Mouse (Mus musculus) c-Kit-negative CD71-positive TER-119-positive erythroid progenitor cells, embryonic 14.5 days (primary cell): ENCODE data around the gene Cep170b.

Source experiments
- DNase-seq: peaks from one replicate; pipeline ENCODE4 v3.0.0-alpha.2; 2013; ENCODE audit warnings: low read depth, low spot score

Cep170b gene

DNA sequence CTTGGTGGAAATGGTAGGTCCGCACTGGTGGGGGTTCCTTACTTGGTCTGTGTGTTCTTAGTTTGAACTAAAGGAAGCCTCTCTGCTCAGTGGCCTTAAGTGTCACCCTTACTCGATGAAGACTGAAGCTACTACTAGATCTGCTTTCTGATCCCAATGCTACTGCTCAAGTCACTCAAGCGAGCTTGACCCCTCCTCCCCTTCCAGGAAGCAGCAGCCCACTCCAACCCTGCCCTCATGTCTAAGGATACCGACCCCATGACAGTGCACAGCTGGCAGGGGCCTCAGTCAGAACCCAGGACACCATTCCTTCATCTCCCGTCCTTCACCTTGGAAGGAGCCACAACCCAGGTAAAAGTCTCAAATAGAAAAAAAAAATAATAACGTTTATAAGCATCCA lies at the start of gene Cep170b:
TSS of gene Cep170b (plus strand) at position 240 of the 400 bp plus-strand sequence.
- no peak for DNase-seq

DNA sequence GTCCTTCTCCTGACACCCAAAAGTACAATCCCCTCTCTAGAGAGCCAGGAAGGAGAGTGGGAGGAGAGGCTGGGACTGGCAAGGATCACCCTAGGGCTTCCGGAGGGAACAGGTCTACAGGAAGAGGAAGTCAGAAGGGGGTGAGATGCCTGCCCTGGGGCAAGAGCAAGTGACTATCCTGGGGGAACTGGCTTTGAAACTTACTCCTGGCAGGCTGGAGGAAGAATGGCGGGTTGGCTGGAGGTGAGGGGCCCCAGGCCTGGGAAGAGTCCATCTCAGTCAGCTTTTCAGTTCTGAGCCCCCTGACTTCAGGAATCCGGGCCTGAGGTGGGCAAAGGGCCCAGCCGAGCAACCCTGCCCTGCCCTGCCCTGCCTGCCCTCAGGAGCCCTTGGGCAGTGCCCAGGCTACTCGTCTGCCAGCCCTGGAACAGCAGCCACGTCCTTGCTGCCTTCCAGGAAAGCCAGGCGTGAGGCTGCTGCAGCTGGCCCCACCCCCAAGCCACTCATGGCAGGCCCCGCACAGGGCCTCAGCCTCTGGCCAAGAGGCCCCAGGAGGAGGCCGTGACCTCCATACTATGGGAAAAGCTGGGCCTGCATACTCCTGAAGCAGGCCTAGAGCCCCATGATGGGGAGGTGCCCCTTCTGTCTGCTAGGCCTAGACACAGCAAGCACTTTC lies 49.4 kb upstream of the Cep170b start:
- DNase-seq, result no peak

GRCm38 (mm10) chr12:112671891-112672290 lies 48.4 kb upstream of the Cep170b start:
- DNase-seq, result no peak

DNA sequence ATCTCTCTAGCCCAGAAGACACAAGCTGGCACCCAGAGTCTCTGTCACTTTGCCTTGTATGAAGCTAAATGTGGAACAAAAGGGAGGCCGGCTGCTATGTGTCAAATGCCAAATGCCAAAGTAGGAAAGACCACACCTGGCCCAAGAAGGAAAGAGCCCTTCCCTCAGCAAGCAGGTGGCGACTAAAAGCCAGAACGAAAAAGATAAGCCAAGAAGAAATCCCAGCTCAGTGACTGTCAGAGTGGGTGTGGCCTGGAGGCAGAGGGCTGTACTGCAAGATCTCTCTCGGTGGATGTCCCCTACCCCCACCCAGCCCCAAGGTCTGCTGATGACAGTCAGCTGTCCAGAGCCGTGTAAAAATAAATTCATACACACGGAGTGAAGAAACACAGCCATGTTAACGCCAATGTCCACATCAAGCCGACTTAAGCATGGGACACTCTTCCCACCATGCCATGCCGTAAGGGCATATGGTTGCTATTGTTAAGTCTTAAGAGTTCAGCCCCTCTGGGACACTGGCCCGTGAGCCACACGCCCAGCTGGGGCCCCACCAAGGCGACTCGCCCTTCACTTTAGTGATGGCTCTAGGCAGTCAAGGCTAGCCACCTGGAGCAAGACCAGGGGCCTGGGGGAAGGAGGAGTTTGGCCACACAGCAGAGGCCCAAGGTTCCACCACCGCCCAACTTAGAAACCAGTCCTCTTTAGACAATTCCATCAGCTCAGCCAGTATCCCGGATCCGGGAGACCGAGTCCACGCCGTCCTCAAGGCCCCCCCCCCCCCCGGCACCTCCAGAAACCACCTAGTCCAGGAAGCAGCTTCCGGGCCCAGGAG lies 47.3 kb upstream of the Cep170b start:
- no peak for DNase-seq

DNA sequence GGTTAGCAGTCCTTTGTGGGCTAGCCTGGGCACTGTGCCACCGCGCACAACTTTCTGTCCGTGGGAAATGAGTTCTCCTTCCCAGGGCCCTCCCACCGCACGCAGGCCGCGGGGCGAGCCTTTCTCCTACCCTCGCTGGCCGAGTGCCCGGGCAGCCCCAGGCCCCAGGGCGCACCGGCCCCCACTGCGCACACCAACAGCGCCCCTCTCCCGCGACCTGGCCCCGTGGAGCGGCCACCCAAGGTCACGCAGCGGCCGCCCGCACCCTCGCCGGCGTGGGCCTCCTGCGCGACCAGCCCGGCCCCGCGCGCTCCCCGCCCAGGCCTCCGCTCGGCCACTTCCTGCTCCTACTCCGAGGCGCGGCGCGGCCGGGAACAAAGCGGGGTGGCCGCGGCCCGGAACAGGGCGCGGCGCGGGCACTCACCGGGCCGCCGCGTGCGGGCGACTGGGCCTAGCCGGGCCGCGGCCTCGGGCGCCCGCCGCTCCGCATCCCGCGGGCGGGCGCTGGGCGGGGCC lies 46.6 kb upstream of the Cep170b start:
- no peak for DNase-seq

DNA sequence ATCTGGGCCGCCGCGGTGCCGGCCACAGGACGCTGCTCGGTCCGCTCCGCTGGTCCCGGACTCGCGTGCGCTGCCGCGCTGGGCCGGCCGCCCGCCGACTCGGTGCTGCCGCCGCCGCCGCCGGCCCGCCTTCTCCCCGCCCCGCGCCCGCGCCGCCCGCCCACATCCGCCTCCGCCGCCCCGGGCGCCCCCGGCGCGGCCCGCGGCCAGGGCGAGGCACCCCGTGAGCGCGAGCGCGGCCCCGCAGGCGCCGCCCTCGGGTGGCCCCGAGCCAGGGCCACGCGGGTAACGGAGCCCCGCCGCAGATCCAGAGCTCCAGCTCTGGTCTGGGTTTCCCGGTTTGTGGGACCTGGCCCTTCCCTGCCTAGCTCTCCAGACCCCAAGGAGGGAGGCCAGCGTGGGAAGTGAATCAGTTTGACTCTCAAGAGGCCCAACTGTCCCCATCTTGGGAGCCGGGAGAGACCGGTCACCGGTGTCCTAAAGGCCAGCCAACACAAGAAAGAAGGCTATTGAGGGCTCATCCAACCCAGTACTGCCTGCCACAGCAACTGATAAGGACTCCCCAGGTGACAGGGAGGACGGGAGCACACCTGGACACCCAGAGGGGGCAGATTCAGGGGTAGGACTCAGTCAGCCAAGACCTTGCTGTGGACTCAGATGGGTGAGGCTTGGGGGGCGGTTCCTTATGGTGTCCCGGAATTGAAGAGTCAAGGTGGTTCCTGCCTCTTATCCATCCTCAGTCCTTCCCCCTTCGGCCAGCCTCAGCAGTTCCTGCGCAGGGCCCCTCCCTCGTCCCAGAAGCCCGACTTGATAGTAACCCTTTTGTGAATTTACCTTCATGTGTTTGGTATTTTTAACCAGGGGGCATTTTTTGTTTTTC lies 45.9 kb upstream of the Cep170b start, which contains the start of gene Akt1:
TSS of gene Akt1 (minus strand) at position 753 of the 880 bp plus-strand sequence.
- DNase-seq, result peak; percentile 31

DNA sequence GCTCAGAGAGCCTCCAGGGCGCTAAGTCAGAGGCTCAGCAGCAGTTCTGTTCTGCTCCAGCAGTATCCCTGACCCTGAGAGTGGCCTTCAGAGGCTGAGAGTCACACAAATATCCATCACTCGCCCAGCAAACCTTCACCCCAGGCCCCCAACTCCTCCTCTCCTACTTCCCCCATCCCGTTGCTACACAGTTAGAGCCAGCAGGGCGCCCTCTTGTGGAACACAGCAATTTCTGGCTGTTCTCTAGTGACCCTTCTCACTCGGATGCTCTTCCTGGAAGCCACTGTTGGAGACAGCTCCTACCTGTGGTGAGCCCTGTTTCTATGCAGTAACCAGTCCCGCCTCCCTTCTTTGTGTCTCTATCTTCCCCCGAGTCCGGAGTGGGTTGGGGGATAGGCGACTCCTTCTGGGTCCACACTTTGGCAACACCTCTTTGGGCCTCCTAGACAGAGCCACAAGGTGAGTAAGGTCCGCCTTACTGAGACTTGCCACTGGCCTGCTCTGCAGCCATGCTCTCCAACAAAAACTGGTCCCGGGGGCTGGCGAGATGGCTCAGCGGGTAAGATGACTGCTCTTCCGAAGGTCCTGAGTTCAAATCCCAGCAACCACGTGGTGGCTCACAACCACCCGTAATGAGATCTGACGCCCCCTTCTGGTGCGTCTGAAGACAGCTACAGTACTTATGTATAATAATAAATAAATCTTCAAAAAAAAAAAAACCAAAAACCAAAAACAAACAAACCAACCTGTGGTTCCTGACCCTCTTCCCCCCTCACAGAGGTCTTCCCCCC lies 44.8 kb upstream of the Cep170b start:
- peak; percentile 60 for DNase-seq

DNA sequence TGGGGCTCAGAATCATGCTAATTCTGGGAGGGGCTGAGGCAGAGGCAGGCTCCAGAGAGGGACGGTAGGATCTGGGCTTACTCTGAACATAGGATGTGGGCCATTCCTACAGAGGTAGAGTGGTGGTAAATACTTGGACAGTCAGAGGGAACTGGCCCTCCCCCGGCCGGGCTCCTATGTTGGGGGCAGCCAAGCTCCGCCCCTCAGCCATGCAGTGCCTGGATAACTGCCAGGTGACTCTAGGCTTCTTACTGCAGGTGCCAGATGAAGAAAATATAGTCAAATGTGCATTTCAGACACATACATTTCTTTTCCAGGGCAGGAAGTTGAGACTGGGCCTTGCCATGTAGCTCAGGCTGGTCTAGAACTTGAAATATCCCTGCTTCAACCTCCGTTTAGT lies 43.2 kb upstream of the Cep170b start:
- no peak for DNase-seq

DNA sequence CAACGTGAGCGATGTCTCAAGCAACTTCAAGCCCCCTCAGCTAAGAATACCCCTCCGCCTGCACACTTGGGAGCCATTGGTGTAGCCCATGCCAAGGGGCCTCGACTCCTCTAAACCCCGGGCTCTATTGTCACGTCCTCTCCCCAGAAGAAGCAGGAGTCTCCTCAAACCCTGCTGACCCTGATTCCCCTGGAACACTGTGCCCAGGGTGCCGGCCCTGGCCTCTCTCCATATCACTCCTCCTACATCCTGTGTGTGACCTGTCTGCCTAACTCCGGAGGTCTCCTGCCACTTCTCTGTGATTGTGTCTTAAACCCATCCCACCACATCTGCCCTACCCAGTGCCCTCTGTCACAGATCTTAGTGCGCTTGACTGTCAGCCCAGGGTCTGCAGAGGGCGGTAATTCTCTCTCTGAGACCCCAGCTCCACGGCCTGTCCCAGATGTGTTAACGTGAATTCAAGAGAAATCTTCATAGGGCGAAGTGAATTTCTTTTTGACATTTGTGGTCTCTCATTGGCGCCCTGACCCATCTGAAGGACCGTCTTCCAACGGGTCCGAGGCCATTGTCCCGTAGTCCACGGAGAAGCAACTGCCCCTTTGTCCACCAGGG lies 42.2 kb upstream of the Cep170b start:
- no peak for DNase-seq

- no peak for DNase-seq
Observed at GRCm38 (mm10) chr12:112678555-112679026, 41.7 kb upstream of the Cep170b start, which contains the start of gene Zbtb42. Zbtb42 (plus strand) TSS chr12:112678828.

DNA sequence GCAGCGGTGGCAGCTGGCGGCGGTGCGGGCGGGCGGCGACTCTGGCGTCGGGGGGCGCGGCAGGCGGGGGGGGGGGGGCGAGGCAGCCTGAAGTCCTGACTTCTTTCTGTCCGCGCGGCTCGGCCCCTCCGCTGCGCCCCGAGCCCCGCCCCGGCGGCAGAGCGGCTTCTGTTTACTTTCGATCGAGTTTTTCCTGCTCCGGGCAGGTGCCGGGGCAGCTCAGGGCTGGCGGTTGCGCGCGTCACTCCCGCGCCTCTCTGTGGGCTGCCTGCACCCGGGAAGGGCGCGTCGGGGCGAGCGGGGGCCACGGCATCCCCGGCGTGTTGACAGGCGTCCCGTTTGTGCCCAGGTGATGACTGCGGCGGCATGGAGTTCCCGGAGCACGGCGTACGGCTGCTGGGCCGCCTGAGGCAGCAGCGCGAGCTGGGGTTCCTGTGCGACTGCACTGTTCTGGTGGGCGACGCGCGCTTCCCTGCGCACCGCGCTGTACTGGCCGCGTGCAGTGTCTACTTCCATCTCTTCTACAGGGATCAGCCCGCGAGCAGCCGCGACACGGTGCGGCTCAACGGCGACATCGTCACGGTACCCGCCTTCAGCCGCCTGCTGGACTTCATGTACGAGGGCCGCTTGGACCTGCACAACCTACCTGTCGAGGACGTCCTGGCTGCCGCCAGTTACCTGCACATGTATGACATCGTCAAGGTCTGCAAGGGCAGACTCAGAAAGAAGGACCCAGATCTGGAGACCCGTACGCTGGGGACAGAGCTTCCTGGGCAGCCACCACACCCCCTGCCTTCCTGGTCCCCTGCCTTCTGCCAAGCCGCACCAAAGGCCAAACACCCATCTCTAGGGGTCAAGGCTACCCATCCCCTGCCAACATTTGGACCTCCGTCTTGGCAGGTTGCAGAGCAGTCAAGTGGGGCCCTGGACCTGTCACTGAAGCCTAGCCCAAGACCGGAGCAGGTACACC lies 40.9 kb upstream of the Cep170b start:
- no peak for DNase-seq

DNA sequence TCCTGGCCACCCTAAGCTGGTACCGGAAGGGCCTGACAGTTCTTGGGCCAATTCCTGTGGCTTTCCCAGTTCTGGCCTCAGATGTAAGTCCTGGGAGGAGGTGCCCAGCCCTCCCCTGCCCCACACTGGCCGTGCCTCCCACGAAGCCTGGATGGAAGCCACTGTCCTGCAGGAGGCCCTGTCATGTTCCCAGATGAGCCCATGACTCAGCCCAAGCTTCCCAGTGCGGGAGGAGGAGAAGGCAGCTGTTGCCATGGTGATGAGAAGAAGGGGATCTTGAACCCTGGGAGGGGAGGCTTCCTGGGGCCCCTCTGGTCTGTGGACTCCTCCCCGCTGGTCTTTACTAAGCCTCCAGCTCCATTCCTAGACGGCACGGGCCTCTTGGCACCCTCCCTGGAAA lies 36.9 kb upstream of the Cep170b start:
- no peak for DNase-seq

DNA sequence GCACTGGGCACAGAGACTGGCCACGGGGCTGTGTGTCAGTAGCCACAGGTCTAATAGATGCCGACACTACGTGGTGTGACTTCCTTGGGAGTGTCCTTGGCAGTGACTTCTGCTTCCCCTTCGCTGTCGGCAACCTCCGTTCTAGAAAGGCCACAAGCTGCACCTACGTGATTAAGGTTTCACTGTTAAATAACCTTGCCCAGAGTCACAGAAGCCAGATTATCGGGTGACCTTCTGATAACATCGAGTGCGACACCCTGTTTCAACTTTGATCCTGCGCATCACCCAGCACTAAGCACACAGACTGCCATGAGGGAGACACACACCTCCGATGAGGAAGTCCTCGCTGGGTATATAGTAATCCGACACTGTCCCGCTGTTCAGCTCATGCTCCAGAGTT lies 31.8 kb upstream of the Cep170b start:
- DNase-seq, result no peak

DNA sequence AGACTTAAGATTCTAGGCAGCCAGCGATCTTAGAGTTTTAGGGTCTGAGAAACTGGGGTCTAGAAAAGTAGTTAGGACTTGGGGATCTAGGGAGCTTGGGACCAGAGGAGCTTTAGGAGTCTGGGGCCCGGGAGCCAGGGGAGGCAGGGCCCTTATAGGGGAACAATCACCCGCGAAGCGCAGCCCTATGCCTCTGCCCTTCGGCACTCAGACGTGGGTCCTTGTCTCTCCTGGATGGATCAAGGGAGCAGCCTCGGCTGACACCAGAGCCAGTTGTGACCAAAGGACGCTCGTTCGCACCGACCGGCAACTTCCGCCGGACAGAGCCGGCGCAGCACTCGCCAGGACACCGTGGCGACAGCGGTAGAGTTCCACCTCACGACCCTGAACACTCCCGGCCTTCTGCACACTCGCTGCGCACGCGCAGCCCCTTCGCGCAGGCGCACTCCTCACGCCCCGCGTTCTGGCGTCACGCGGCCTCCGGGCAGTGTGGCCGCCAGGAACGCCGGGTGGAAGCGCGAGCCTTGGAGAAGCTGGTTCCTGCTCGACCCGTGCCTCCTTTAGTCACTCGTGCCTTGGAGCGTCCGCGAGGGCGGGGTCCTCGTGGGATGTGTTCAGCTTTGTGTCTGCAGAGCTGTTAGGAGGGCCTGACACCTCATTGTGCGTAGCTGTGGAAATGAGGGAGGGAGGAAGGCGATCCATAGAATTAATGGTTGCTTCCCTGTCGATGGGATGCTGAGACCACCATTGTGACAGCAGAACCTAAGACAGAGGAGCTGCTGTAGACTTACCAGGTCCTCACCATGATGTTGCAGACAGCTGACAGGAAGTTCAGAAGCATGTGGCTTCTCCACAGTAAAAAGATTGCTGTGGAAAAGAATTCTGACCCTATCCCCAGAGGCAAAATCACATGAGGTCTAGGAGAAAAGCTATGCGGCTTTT lies 26.8 kb upstream of the Cep170b start:
- DNase-seq, result peak; percentile 56

- no peak for DNase-seq
Observed at GRCm38 (mm10) chr12:112694127-112694475, 26.2 kb upstream of the Cep170b start.

- DNase-seq, result no peak
Observed at GRCm38 (mm10) chr12:112696806-112697425, 23.3 kb upstream of the Cep170b start.

- no peak for DNase-seq
Observed at GRCm38 (mm10) chr12:112700522-112700921, 19.7 kb upstream of the Cep170b start.
